Mouse (Mus musculus): ENCODE measurements around the gene Ipo13. TPM values are rescaled to one million over a fixed set of nuclear protein-coding genes. Genes with fewer than 3 reads are reported as not detected.

Ipo13 gene
- total and polyA plus RNA-seq, 2 experiments from 2014 or later = 39.9 to 46.0 TPM

- WGBS = 86% methylated on average over 9 of the region's 9 CpGs
- Histone ChIP-seq H3K4me3 (ENCODE audit: low read depth, low read length) (peak overlapping the region; percentile 94), H3K27me3 (ENCODE audit: insufficient read depth, low read length) (no peaks in the 10 kb centered on the region), H3K36me3 (ENCODE audit: insufficient read depth, low read length) (peaks cover 29% of the 10 kb centered on the region), H3K9ac (replicated peaks; ENCODE audit: low read length, poor library complexity, severe bottlenecking) (peak overlapping the region; percentile 97; the same call in 1 of the 2 replicates), H3K4me2 (ENCODE audit: low read depth, low read length, poor library complexity, severe bottlenecking) (peak overlapping the region; percentile 89), H3K27ac (ENCODE audit: low read depth, low read length) (no peak overlapping the region), H3K4me1 (ENCODE audit: insufficient read depth, low read length) (peaks cover 19% of the 10 kb centered on the region), H3K9me3 (ENCODE audit: low read length) (no peaks in the 10 kb centered on the region)
- DNase-seq (ENCODE audit: low spot score) (no peak), ATAC-seq (ENCODE audit: low FRiP score) (no peak)
- no peak for TF ChIP-seq CTCF (IDR thresholded peaks at IDR 0.05)
Measured at GRCm38 (mm10) chr4:117885994-117886393, 28.8 kb downstream of the Ipo13 start.

GRCm38 (mm10) chr4:117885093-117885492 lies 29.7 kb downstream of the Ipo13 start:
- Histone ChIP-seq H3K4me3 (ENCODE audit: low read depth, low read length) (no peak overlapping the region), H3K4me1 (ENCODE audit: insufficient read depth, low read length) (peaks cover 19% of the 10 kb centered on the region), H3K9me3 (ENCODE audit: low read length) (no peaks in the 10 kb centered on the region), H3K9ac (replicated peaks; ENCODE audit: low read length, poor library complexity, severe bottlenecking) (no peak overlapping the region), H3K27me3 (ENCODE audit: insufficient read depth, low read length) (no peaks in the 10 kb centered on the region), H3K27ac (ENCODE audit: low read depth, low read length) (no peak overlapping the region), H3K4me2 (ENCODE audit: low read depth, low read length, poor library complexity, severe bottlenecking) (no peak overlapping the region), H3K36me3 (ENCODE audit: insufficient read depth, low read length) (peaks cover 34% of the 10 kb centered on the region)
- WGBS = 95% methylated on average over 10 of the region's 10 CpGs
- TF ChIP-seq CTCF (IDR thresholded peaks at IDR 0.05) = no peak
- DNase-seq (ENCODE audit: low spot score) (no peak), ATAC-seq (ENCODE audit: low FRiP score) (no peak)

- DNase-seq (ENCODE audit: low spot score) (no peak), ATAC-seq (ENCODE audit: low FRiP score) (no peak)
- Histone ChIP-seq H3K4me2 (ENCODE audit: low read depth, low read length, poor library complexity, severe bottlenecking) (peak overlapping the region; percentile 94), H3K27me3 (ENCODE audit: insufficient read depth, low read length) (no peaks in the 10 kb centered on the region), H3K9me3 (ENCODE audit: low read length) (no peaks in the 10 kb centered on the region), H3K27ac (ENCODE audit: low read depth, low read length) (no peak overlapping the region), H3K4me1 (ENCODE audit: insufficient read depth, low read length) (peaks cover 19% of the 10 kb centered on the region), H3K4me3 (ENCODE audit: low read depth, low read length) (peak overlapping the region; percentile 64), H3K9ac (replicated peaks; ENCODE audit: low read length, poor library complexity, severe bottlenecking) (peak overlapping the region; percentile 13; the same call in 1 of the 2 replicates), H3K36me3 (ENCODE audit: insufficient read depth, low read length) (peaks cover 30% of the 10 kb centered on the region)
- 88% methylated on average over 1 of the region's 1 CpGs for WGBS
- no peak for TF ChIP-seq CTCF (IDR thresholded peaks at IDR 0.05)
Measured at GRCm38 (mm10) chr4:117884146-117884545, 30.7 kb downstream of the Ipo13 start.

- H3K4me3 ChIP-seq (ENCODE audit: low read depth, low read length) = peak within 1 kb of the TSS; percentile 64
- DNase-seq (ENCODE audit: low spot score) = peak; percentile 71
- WGBS = 1% methylated on average over 63 of the region's 103 CpGs
- no peaks in the 10 kb centered on the region for H3K9me3 ChIP-seq (ENCODE audit: low read length)
- H3K36me3 ChIP-seq (ENCODE audit: insufficient read depth, low read length) = peaks cover 33% of the 10 kb centered on the region
- peak; percentile 31 for ATAC-seq (ENCODE audit: low FRiP score)
- peak within 1 kb of the TSS; percentile 94 for H3K4me2 ChIP-seq (ENCODE audit: low read depth, low read length, poor library complexity, severe bottlenecking)
- H3K27me3 ChIP-seq (ENCODE audit: insufficient read depth, low read length) = no peaks in the 10 kb centered on the region
- H3K9ac ChIP-seq (replicated peaks; ENCODE audit: low read length, poor library complexity, severe bottlenecking) = peak within 1 kb of the TSS; percentile 79
- H3K4me1 ChIP-seq (ENCODE audit: insufficient read depth, low read length) = peaks cover 19% of the 10 kb centered on the region
- TF ChIP-seq CTCF (IDR thresholded peaks at IDR 0.05) = peak; percentile 37
- peak within 1 kb of the TSS; percentile 80 for H3K27ac ChIP-seq (ENCODE audit: low read depth, low read length)
Measured at GRCm38 (mm10) chr4:117882701-117883691, 31.8 kb downstream of the Ipo13 start, which contains the start of gene B4galt2. TSS of gene B4galt2 (minus strand) at chr4:117883487.

GRCm38 (mm10) chr4:117878703-117879102 lies 36.1 kb downstream of the Ipo13 start:
- Histone ChIP-seq H3K27ac (ENCODE audit: low read depth, low read length) (no peak overlapping the region), H3K4me3 (ENCODE audit: low read depth, low read length) (no peak overlapping the region), H3K9ac (replicated peaks; ENCODE audit: low read length, poor library complexity, severe bottlenecking) (no peak overlapping the region), H3K4me2 (ENCODE audit: low read depth, low read length, poor library complexity, severe bottlenecking) (no peak overlapping the region), H3K27me3 (ENCODE audit: insufficient read depth, low read length) (no peaks in the 10 kb centered on the region), H3K9me3 (ENCODE audit: low read length) (no peaks in the 10 kb centered on the region), H3K4me1 (ENCODE audit: insufficient read depth, low read length) (peaks cover 5% of the 10 kb centered on the region), H3K36me3 (ENCODE audit: insufficient read depth, low read length) (peaks cover 41% of the 10 kb centered on the region)
- TF ChIP-seq CTCF (IDR thresholded peaks at IDR 0.05) = no peak
- 74% methylated on average over 5 of the region's 5 CpGs for WGBS
- DNase-seq (ENCODE audit: low spot score) (no peak), ATAC-seq (ENCODE audit: low FRiP score) (no peak)

- H3K36me3 ChIP-seq (ENCODE audit: insufficient read depth, low read length) = peaks cover 45% of the 10 kb centered on the region
- no peak overlapping the region for H3K4me2 ChIP-seq (ENCODE audit: low read depth, low read length, poor library complexity, severe bottlenecking)
- DNase-seq (ENCODE audit: low spot score) = no peak
- no peak overlapping the region for H3K27ac ChIP-seq (ENCODE audit: low read depth, low read length)
- H3K4me3 ChIP-seq (ENCODE audit: low read depth, low read length) = no peak overlapping the region
- H3K4me1 ChIP-seq (ENCODE audit: insufficient read depth, low read length) = peaks cover 5% of the 10 kb centered on the region; the same call in 1 of the 2 replicates
- H3K9me3 ChIP-seq (ENCODE audit: low read length) = no peaks in the 10 kb centered on the region
- no peaks in the 10 kb centered on the region for H3K27me3 ChIP-seq (ENCODE audit: insufficient read depth, low read length)
- TF ChIP-seq CTCF (IDR thresholded peaks at IDR 0.05) = no peak
- 72% methylated on average over 10 of the region's 10 CpGs for WGBS
- ATAC-seq (ENCODE audit: low FRiP score) = no peak
- no peak overlapping the region for H3K9ac ChIP-seq (replicated peaks; ENCODE audit: low read length, poor library complexity, severe bottlenecking)
Measured at GRCm38 (mm10) chr4:117878301-117878700, 36.5 kb downstream of the Ipo13 start.
